Mouse (Mus musculus) left cerebral cortex, adult 8-10 months (tissue): ENCODE results near the gene P2ry14. TPM values are rescaled to one million over a fixed set of nuclear protein-coding genes. Genes with fewer than 3 reads are reported as not detected.
"Not testable (repeated sequence)": the region's sequence is repeated elsewhere in the genome, so short reads cannot be mapped to it uniquely, and the experiment has no call there.

Experiments used
- DNase-seq, 2 experiments: peaks; one replicate each; pipeline ENCODE4 v3.0.0; 2022; ENCODE audit warnings: low spot score in 2 of 2
- total RNA-seq, 4 experiments: library from RNA; stranded (reverse); gene quantifications; 2 replicates each; pipeline ENCODE4 v1.2.4; 2022

Gene P2ry14
- total RNA-seq, 4 experiments from 2014 or later, result 1.9 to 2.8 (median 2.2) TPM

GRCm38 (mm10) chr3:59109834-59110233 is 43.6 kb downstream of the P2ry14 start:
- not testable (repeated sequence) for DNase-seq

- no peak for DNase-seq
These were observed 46.0 kb downstream of the P2ry14 start for GRCm38 (mm10) chr3:59107439-59107838.

- no peak for DNase-seq
These were observed 49.0 kb downstream of the P2ry14 start for GRCm38 (mm10) chr3:59104462-59104861.

- DNase-seq, result no peak
These were observed 51.3 kb downstream of the P2ry14 start for GRCm38 (mm10) chr3:59102146-59102545.

- no peak for DNase-seq
These were observed 52.0 kb downstream of the P2ry14 start, which contains the start of gene Gpr171 for GRCm38 (mm10) chr3:59101218-59101986. Gene Gpr171, minus strand, starts transcription at chr3:59101821.

- no peak for DNase-seq
These were observed 54.9 kb downstream of the P2ry14 start for GRCm38 (mm10) chr3:59098540-59098939.

GRCm38 (mm10) chr3:59097421-59097820 is 56.0 kb downstream of the P2ry14 start:
- DNase-seq, result no peak

- no peak for DNase-seq
These were observed 60.7 kb downstream of the P2ry14 start for GRCm38 (mm10) chr3:59092702-59093101.

GRCm38 (mm10) chr3:59080919-59081318 is 72.5 kb downstream of the P2ry14 start:
- no peak for DNase-seq

- no peak for DNase-seq
These were observed 73.0 kb downstream of the P2ry14 start for GRCm38 (mm10) chr3:59080293-59080916.

- DNase-seq, result no peak
These were observed 74.1 kb downstream of the P2ry14 start for GRCm38 (mm10) chr3:59079327-59079726.

- DNase-seq, result no peak
These were observed 74.8 kb downstream of the P2ry14 start for GRCm38 (mm10) chr3:59078585-59078984.

- DNase-seq, result no peak
These were observed 76.1 kb downstream of the P2ry14 start for GRCm38 (mm10) chr3:59077278-59077677.

- not testable (repeated sequence) for DNase-seq
These were observed 84.3 kb downstream of the P2ry14 start for GRCm38 (mm10) chr3:59069071-59069470.

- no peak for DNase-seq
These were observed 86.7 kb downstream of the P2ry14 start for GRCm38 (mm10) chr3:59066558-59067294.

- no peak for DNase-seq
These were observed 87.5 kb downstream of the P2ry14 start for GRCm38 (mm10) chr3:59065937-59066336.

Other genes with a start within 250 kb of the P2ry14 start
- gene Med12l, start 147.8 kb downstream of the P2ry14 start, total RNA-seq, result 10 to 100 TPM; 46.1 to 52.7 (median 49.1) TPM
- gene Gpr171, start 51.8 kb downstream of the P2ry14 start, total RNA-seq, result not detected
- not detected for gene Gpr87, start 41.5 kb upstream of the P2ry14 start, total RNA-seq
- gene P2ry13, start 57.3 kb upstream of the P2ry14 start, total RNA-seq, result 10 to 100 TPM in 3 of 4 experiments, 1 to 10 TPM in 1; 10.0 to 17.6 (median 13.2) TPM
- gene P2ry12, start 109.3 kb upstream of the P2ry14 start, total RNA-seq, result 10 to 100 TPM; 45.9 to 75.5 (median 56.3) TPM
- gene Igsf10, start 190.8 kb upstream of the P2ry14 start, total RNA-seq, result 1 to 10 TPM; 1.8 to 2.8 (median 2.7) TPM